Mouse (Mus musculus) CH12.LX (cell line): ENCODE results near the gene Nudt6.

ENCODE experiments used
- CTCF ChIP-seq, 2 experiments: IDR thresholded peaks in 1 of 2; conservative IDR thresholded peaks in 1 of 2; 2 replicates each; pipeline ENCODE4 v1.5.1; 2011 to 2012; ENCODE audit warnings: low read depth in 2 of 2, low read length in 2 of 2, improper control_type of control experiment in 1 of 2, inconsistent platforms in 1 of 2, mild to moderate bottlenecking in 1 of 2, moderate library complexity in 1 of 2
- ELF1 ChIP-seq: IDR thresholded peaks from 2 replicates; pipeline ENCODE4 v1.6.1; 2014; ENCODE audit warnings: low read depth, mild to moderate bottlenecking, inconsistent platforms, low read length, improper control_type of control experiment
- ETS1 ChIP-seq: conservative IDR thresholded peaks from 2 replicates; pipeline ENCODE4 v1.6.1; 2012; ENCODE audit warnings: low read depth, mild to moderate bottlenecking, inconsistent platforms, low read length, improper control_type of control experiment, moderate library complexity
- HCFC1 ChIP-seq: IDR thresholded peaks from 2 replicates; pipeline ENCODE4 v1.6.1; 2012; ENCODE audit warnings: low read depth, mild to moderate bottlenecking, inconsistent platforms, low read length, improper control_type of control experiment
- IRF4 ChIP-seq: IDR thresholded peaks from 2 replicates; pipeline ENCODE4 v1.6.1; 2014; ENCODE audit warnings: low read depth, mild to moderate bottlenecking, inconsistent platforms, low read length, improper control_type of control experiment
- KAT2A ChIP-seq: IDR thresholded peaks from 2 replicates; pipeline ENCODE4 v1.6.1; 2012; ENCODE audit warnings: low read length, improper control_type of control experiment, inconsistent platforms; ENCODE audit not compliant: insufficient replicate concordance
- MAX ChIP-seq: IDR thresholded peaks from 2 replicates; pipeline ENCODE4 v1.6.1; 2011; ENCODE audit warnings: low read length, improper control_type of control experiment
- MAZ ChIP-seq: IDR thresholded peaks from 2 replicates; pipeline ENCODE4 v1.6.1; 2012; ENCODE audit warnings: low read depth, mild to moderate bottlenecking, inconsistent platforms, low read length, improper control_type of control experiment, moderate library complexity
- MXI1 ChIP-seq: IDR thresholded peaks from 2 replicates; pipeline ENCODE4 v1.6.1; 2011; ENCODE audit warnings: mild to moderate bottlenecking, low read depth, low read length, improper control_type of control experiment
- NRF1 ChIP-seq: IDR thresholded peaks from 2 replicates; pipeline ENCODE4 v1.6.1; 2014; ENCODE audit warnings: low read depth, mild to moderate bottlenecking, inconsistent platforms, low read length, improper control_type of control experiment, moderate library complexity
- POLR2A ChIP-seq: IDR thresholded peaks from 2 replicates; pipeline ENCODE4 v1.6.1; 2011; ENCODE audit warnings: low read depth, mild to moderate bottlenecking, improper control_type of control experiment, low read length
- RCOR1 ChIP-seq: conservative IDR thresholded peaks from 2 replicates; pipeline ENCODE4 v1.6.1; 2012; ENCODE audit warnings: low read depth, mild to moderate bottlenecking, inconsistent platforms, low read length, improper control_type of control experiment
- TCF12 ChIP-seq: IDR thresholded peaks from 2 replicates; pipeline ENCODE4 v1.6.1; 2014; ENCODE audit warnings: low read depth, mild to moderate bottlenecking, inconsistent platforms, low read length, improper control_type of control experiment
- ZC3H11A ChIP-seq: IDR thresholded peaks from 2 replicates; pipeline ENCODE4 v1.6.1; 2012; ENCODE audit warnings: low read depth, mild to moderate bottlenecking, inconsistent platforms, low read length, improper control_type of control experiment

DNA sequence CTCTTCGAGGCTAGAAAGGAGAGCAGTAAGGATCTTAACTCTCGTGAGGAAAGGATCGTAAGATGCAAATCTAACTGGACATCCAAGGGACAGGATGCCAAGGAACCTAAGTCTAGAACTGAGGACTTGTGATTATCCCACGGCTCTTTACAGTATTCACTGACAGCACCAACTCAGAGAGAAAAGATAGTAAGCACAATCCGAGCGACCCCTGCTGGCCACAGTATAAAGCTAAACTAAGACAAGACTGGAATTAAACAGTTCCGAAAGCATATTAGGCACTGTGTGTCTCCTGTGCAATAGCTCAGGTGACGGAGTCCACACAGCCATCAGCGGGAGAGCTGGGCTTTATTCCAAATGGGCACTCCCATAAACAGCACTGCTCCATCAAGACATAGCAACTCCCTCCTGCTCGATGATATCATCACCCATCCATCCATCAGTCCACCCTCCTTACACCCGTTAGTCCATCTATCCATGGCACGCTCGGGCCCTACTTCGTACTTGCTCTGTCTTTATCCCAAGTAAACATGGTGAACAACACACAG is 5.5 kb downstream of the Nudt6 start:
- TF ChIP-seq HCFC1 = no peak
- peak; percentile 54; the same call in 1 of the 2 replicates for TF ChIP-seq ZC3H11A
- no peak for TF ChIP-seq POLR2A
- TF ChIP-seq CTCF (conservative IDR thresholded peaks at IDR 0.05 in 1 of 2, IDR thresholded peaks at IDR 0.05 in 1 of 2; ENCODE audit: low read depth in 2 of 2, low read length in 2 of 2) = peak; percentile 29 to 90
- TF ChIP-seq TCF12 = no peak
- TF ChIP-seq MXI1 = no peak
- TF ChIP-seq MAZ = no peak
- TF ChIP-seq RCOR1 = no peak
- TF ChIP-seq IRF4 = no peak; the same call in 1 of the 2 replicates
- no peak for TF ChIP-seq ELF1
- no peak for TF ChIP-seq ETS1
- TF ChIP-seq MAX = no peak
- no peak for TF ChIP-seq KAT2A
- no peak for TF ChIP-seq NRF1
